Mouse (Mus musculus) C2C12 (cell line): ENCODE results near the gene Erich3.

Source experiments
- CTCF ChIP-seq: IDR thresholded peaks from one replicate; pipeline ENCODE4 v1.5.1; 2011; ENCODE audit not compliant: control insufficient read depth, insufficient read depth, insufficient read length
- MAX ChIP-seq: IDR thresholded peaks from one replicate; pipeline ENCODE4 v1.6.1; 2011; ENCODE audit warnings: mild to moderate bottlenecking, control low read depth
- MYOG ChIP-seq: IDR thresholded peaks from one replicate; pipeline ENCODE4 v1.6.1; 2011; ENCODE audit not compliant: control insufficient read depth, insufficient read length; ENCODE audit errors: extremely low read depth
- USF1 ChIP-seq: IDR thresholded peaks from one replicate; pipeline ENCODE4 v1.6.1; 2011; ENCODE audit warnings: low read depth, mild to moderate bottlenecking, control low read depth, moderate library complexity

- no peak for TF ChIP-seq CTCF
- no peak for TF ChIP-seq MAX
- no peak for TF ChIP-seq MYOG
- TF ChIP-seq USF1: no peak
Observed at GRCm38 (mm10) chr3:154811281-154811680, 147.6 kb downstream of the Erich3 start.
